Comparison of ENCODE assay signal across 8 mouse cellular contexts in genomic region chr7:123500239-123501219, GRCm38 (mm10). TPM values are rescaled to one million over a fixed set of nuclear protein-coding genes. Genes with fewer than 3 reads are reported as not detected.
A peak's percentile ranks its signal among the peaks of the same experiment; 100 is the strongest.
DNase-seq lines count a peak whose midpoint lies in the region; ATAC-seq and TF ChIP-seq lines count a peak whose summit lies in the region.

Zkscan2 (minus strand) TSS chr7:123500449.

- DNase-seq in adrenal gland, postnatal 14 days: peak; percentile 92
- DNase-seq in embryo, embryonic 11 days: peak; percentile 95
- DNase-seq in gastrocnemius, postnatal 14 days: peak; percentile 50
- DNase-seq in hindlimb bud, embryonic 11.5 days (ENCODE audit: extremely low spot score, low read depth, low spot score): peak; percentile 73
- peak; percentile 90 to 92 for DNase-seq in left cerebral cortex, adult 2 months (ENCODE audit: extremely low spot score in 1 of 2, low spot score in 2 of 2)
- DNase-seq in lung, postnatal 25 days (ENCODE audit: low spot score): peak; percentile 31
- peak; percentile 97 to 98 for DNase-seq in right cerebral cortex, postnatal 10 days (ENCODE audit: low spot score in 2 of 2)

- H3K4me3 ChIP-seq in left cerebral cortex, adult 2 months: peak within 1 kb of the TSS; percentile 75

- H3K27ac ChIP-seq in left cerebral cortex, adult 2 months: peak within 1 kb of the TSS; percentile 92

- intact Hi-C loops in gastrocnemius, postnatal 14 days (cut with DNase I; ENCODE audit: low total_unique reads): no loop called here
- intact Hi-C loops in left cerebral cortex, adult 2 months (cut with DNase I): no loop called here

- ATAC-seq in monocyte, adult 5-6 weeks (replicated peaks; ENCODE audit: insufficient number of reproducible peaks, low FRiP score, low TSS enrichment, poor library complexity, severe bottlenecking): no peak

- no peak; the same call in 1 of the 2 replicates for TF ChIP-seq CTCF in left cerebral cortex, adult 2 months (IDR thresholded peaks at IDR 0.05)

RNA-seq across cellular contexts. Expression of gene Zkscan2, which starts in this region (rescaled TPM):
- total RNA-seq in adrenal gland, postnatal 14 days (2021): 1.4 and 2.0 TPM in 2 replicates
- under 1 TPM; 0.12 to 0.20 TPM for total RNA-seq in gastrocnemius, postnatal 14 days (2021)
- total RNA-seq in left cerebral cortex, adult 2 months (2021): 10 to 100 TPM; 18.9 to 22.4 TPM
- total RNA-seq in monocyte, adult 5-6 weeks (2017): not detected in 3 replicates

Comparison
In these comparisons a context has a peak if more than half of its experiments do, and no peak if none do; other contexts are left out.
1. Peak in DNase-seq in gastrocnemius, postnatal 14 days; RNA of the gene not detected or under 1 TPM.
2. DNase-seq: peak in every context shown above with its lines; median percentile 98 in right cerebral cortex, postnatal 10 days; 95 in embryo, embryonic 11 days; 92 in adrenal gland, postnatal 14 days; 91 in left cerebral cortex, adult 2 months; 73 in hindlimb bud, embryonic 11.5 days; 50 in gastrocnemius, postnatal 14 days; 31 in lung, postnatal 25 days.